Mouse (Mus musculus) neural tube, embryonic 11.5 days (tissue): ENCODE results near the gene Ing2. TPM values are rescaled to one million over a fixed set of nuclear protein-coding genes. Genes with fewer than 3 reads are reported as not detected.
A peak's percentile ranks its signal among the peaks of the same experiment; 100 is the strongest.

Experiments used
- ATAC-seq: fragments of 200-750 bp; cut with Nextera tagmentation; 2 replicates; pipeline ENCODE4 v1.8.0; 2017; ENCODE audit warnings: moderate number of reproducible peaks, mild to moderate bottlenecking, moderate TSS enrichment, moderate library complexity; ENCODE audit not compliant: insufficient read depth, low FRiP score, low TSS enrichment
- DNase-seq: peaks from one replicate; pipeline ENCODE4 v3.0.0-alpha.2; 2015; ENCODE audit warnings: low spot score
- H3K27ac ChIP-seq: fragments of 300-500 bp; sonication (generic); 2 replicates; pipeline ENCODE4 v1.5.1; 2014; ENCODE audit warnings: low read depth, mild to moderate bottlenecking, low read length
- H3K27me3 ChIP-seq: fragments of 300-500 bp; sonication (generic); 2 replicates; pipeline ENCODE4 v1.6.1; 2014; ENCODE audit warnings: mild to moderate bottlenecking, low read length, mixed read lengths; ENCODE audit not compliant: control insufficient read depth, insufficient read depth
- H3K36me3 ChIP-seq: fragments of 300-500 bp; sonication (generic); 2 replicates; pipeline ENCODE4 v1.6.1; 2014; ENCODE audit warnings: mild to moderate bottlenecking, low read length, moderate library complexity, mixed read lengths; ENCODE audit not compliant: control insufficient read depth, insufficient read depth
- H3K4me1 ChIP-seq: fragments of 300-500 bp; sonication (generic); 2 replicates; pipeline ENCODE4 v1.6.1; 2014; ENCODE audit warnings: low read length, mixed read lengths; ENCODE audit not compliant: control insufficient read depth, insufficient read depth
- H3K4me2 ChIP-seq: fragments of 300-500 bp; sonication (generic); 2 replicates; pipeline ENCODE4 v1.6.1; 2014; ENCODE audit warnings: low read depth, mild to moderate bottlenecking, moderate library complexity
- H3K4me3 ChIP-seq: fragments of 300-500 bp; sonication (generic); 2 replicates; pipeline ENCODE4 v1.5.1; 2014; ENCODE audit warnings: low read depth, low read length
- H3K9ac ChIP-seq: fragments of 300-500 bp; sonication (generic); 2 replicates; pipeline ENCODE4 v1.6.1; 2014; ENCODE audit warnings: mild to moderate bottlenecking, low read length
- H3K9me3 ChIP-seq: fragments of 300-500 bp; sonication (generic); 2 replicates; pipeline ENCODE4 v1.6.1; 2016; ENCODE audit warnings: low read length; ENCODE audit not compliant: control insufficient read depth
- WGBS: fragments of 180-500 bp; shearing (Covaris S2); extraction: QIAGEN DNeasy Blood & Tissue Kit; methylation state at CpG from one replicate; pipeline ENCODE4 v1.1.7; 2014; 5-methylcytosine and 5-hydroxymethylcytosine counted together
- polyA plus RNA-seq: library from polyadenylated mRNA; unstranded; fragments of >200 nt; fragmentation: Nextera tagmentation; extraction: Ambion mirVana; gene quantifications from 2 replicates; pipeline ENCODE4 v1.2.1, GENCODE M21; 2014

Gene Ing2
- polyA plus RNA-seq, 1 experiment from 2014 or later = 11.6 TPM

GRCm38 (mm10) chr8:47697696-47698095 is 22.3 kb upstream of the Ing2 start:
- ATAC-seq = no peak
- no peak overlapping the region for H3K27ac ChIP-seq
- WGBS = 76% methylated on average over 1 of the region's 1 CpGs

GRCm38 (mm10) chr8:47695431-47696105 is 20.2 kb upstream of the Ing2 start:
- Histone ChIP-seq H3K27me3 (no peaks in the 10 kb centered on the region), H3K9me3 (no peaks in the 10 kb centered on the region), H3K4me2 (no peak overlapping the region), H3K4me1 (no peaks in the 10 kb centered on the region; the same call in 1 of the 2 replicates), H3K27ac (no peak overlapping the region), H3K36me3 (no peaks in the 10 kb centered on the region), H3K4me3 (no peak overlapping the region), H3K9ac (no peak overlapping the region)
- DNase-seq = no peak
- 85% methylated on average over 5 of the region's 5 CpGs for WGBS
- ATAC-seq = no peak

More at GRCm38 (mm10) chr8:47697696-47698095, 22.3 kb upstream of the Ing2 start:
- H3K9me3 ChIP-seq = no peaks in the 10 kb centered on the region
- no peak overlapping the region for H3K4me2 ChIP-seq
- no peak overlapping the region for H3K9ac ChIP-seq
- H3K27me3 ChIP-seq = no peaks in the 10 kb centered on the region
- DNase-seq = no peak
- H3K36me3 ChIP-seq = no peaks in the 10 kb centered on the region
- no peaks in the 10 kb centered on the region for H3K4me1 ChIP-seq
- H3K4me3 ChIP-seq = no peak overlapping the region

GRCm38 (mm10) chr8:47693119-47693518 is 17.8 kb upstream of the Ing2 start:
- no peak overlapping the region for H3K9ac ChIP-seq
- DNase-seq (peak; percentile 80), ATAC-seq (no peak; the same call in 1 of the 2 replicates)
- no peaks in the 10 kb centered on the region for H3K9me3 ChIP-seq
- H3K4me1 ChIP-seq = no peaks in the 10 kb centered on the region; the same call in 1 of the 2 replicates
- WGBS = 14% methylated on average over 2 of the region's 2 CpGs
- no peak overlapping the region for H3K4me2 ChIP-seq
- H3K4me3 ChIP-seq = no peak overlapping the region
- no peaks in the 10 kb centered on the region for H3K27me3 ChIP-seq
- H3K27ac ChIP-seq = no peak overlapping the region
- H3K36me3 ChIP-seq = no peaks in the 10 kb centered on the region

GRCm38 (mm10) chr8:47691831-47692230 is 16.5 kb upstream of the Ing2 start:
- Histone ChIP-seq H3K27ac (no peak overlapping the region), H3K9ac (no peak overlapping the region), H3K4me1 (no peaks in the 10 kb centered on the region; the same call in 1 of the 2 replicates), H3K9me3 (no peaks in the 10 kb centered on the region), H3K27me3 (no peaks in the 10 kb centered on the region), H3K36me3 (no peaks in the 10 kb centered on the region), H3K4me2 (no peak overlapping the region), H3K4me3 (no peak overlapping the region)
- no peak for DNase-seq
- WGBS = 74% methylated on average over 9 of the region's 10 CpGs
- ATAC-seq = no peak; the same call in 1 of the 2 replicates

GRCm38 (mm10) chr8:47691303-47691702 is 15.9 kb upstream of the Ing2 start:
- DNase-seq (no peak), ATAC-seq (0 out of 2 replicates have a peak, but pooled peaks have one; percentile 50)
- Histone ChIP-seq H3K27me3 (no peaks in the 10 kb centered on the region), H3K9ac (no peak overlapping the region), H3K36me3 (no peaks in the 10 kb centered on the region), H3K4me3 (no peak overlapping the region), H3K9me3 (no peaks in the 10 kb centered on the region), H3K4me1 (no peaks in the 10 kb centered on the region; the same call in 1 of the 2 replicates), H3K4me2 (peak overlapping the region; percentile 51; the same call in 1 of the 2 replicates), H3K27ac (no peak overlapping the region)
- 62% methylated on average over 7 of the region's 7 CpGs for WGBS

GRCm38 (mm10) chr8:47690674-47691078 is 15.3 kb upstream of the Ing2 start:
- 2% methylated on average over 16 of the region's 16 CpGs for WGBS
- Histone ChIP-seq H3K27me3 (no peaks in the 10 kb centered on the region), H3K9ac (peak overlapping the region; percentile 52), H3K4me1 (no peaks in the 10 kb centered on the region; the same call in 1 of the 2 replicates), H3K27ac (no peak overlapping the region), H3K4me3 (peak overlapping the region; percentile 19; the same call in 1 of the 2 replicates), H3K4me2 (peak overlapping the region; percentile 51), H3K9me3 (no peaks in the 10 kb centered on the region), H3K36me3 (no peaks in the 10 kb centered on the region)
- DNase-seq (peak; percentile 51), ATAC-seq (no peak)

GRCm38 (mm10) chr8:47689704-47690326 is 14.5 kb upstream of the Ing2 start:
- no peak overlapping the region for H3K4me2 ChIP-seq
- H3K36me3 ChIP-seq = no peaks in the 10 kb centered on the region
- H3K9ac ChIP-seq = no peak overlapping the region
- WGBS = 61% methylated on average over 12 of the region's 12 CpGs
- no peaks in the 10 kb centered on the region; the same call in 1 of the 2 replicates for H3K4me1 ChIP-seq
- H3K9me3 ChIP-seq = no peaks in the 10 kb centered on the region
- H3K27me3 ChIP-seq = no peaks in the 10 kb centered on the region
- H3K27ac ChIP-seq = no peak overlapping the region
- DNase-seq = peak; percentile 34
- ATAC-seq = no peak
- H3K4me3 ChIP-seq = no peak overlapping the region

GRCm38 (mm10) chr8:47684441-47684840 is 9.1 kb upstream of the Ing2 start:
- Histone ChIP-seq H3K4me1 (no peaks in the 10 kb centered on the region), H3K27me3 (no peaks in the 10 kb centered on the region), H3K36me3 (no peaks in the 10 kb centered on the region), H3K4me2 (no peak overlapping the region), H3K27ac (no peak overlapping the region), H3K4me3 (no peak overlapping the region), H3K9me3 (no peaks in the 10 kb centered on the region), H3K9ac (no peak overlapping the region)
- WGBS = 83% methylated on average over 5 of the region's 5 CpGs
- ATAC-seq (no peak), DNase-seq (no peak)

- DNase-seq (no peak), ATAC-seq (no peak)
- no peaks in the 10 kb centered on the region for H3K4me1 ChIP-seq
- 94% methylated on average over 9 of the region's 9 CpGs for WGBS
- H3K27me3 ChIP-seq = no peaks in the 10 kb centered on the region
- H3K9ac ChIP-seq = no peak overlapping the region
- no peaks in the 10 kb centered on the region for H3K9me3 ChIP-seq
- H3K36me3 ChIP-seq = no peaks in the 10 kb centered on the region
- no peak overlapping the region for H3K4me3 ChIP-seq
- no peak overlapping the region for H3K27ac ChIP-seq
- no peak overlapping the region for H3K4me2 ChIP-seq
Observed at GRCm38 (mm10) chr8:47683994-47684393, 8.6 kb upstream of the Ing2 start.
